Mouse (Mus musculus) limb, embryonic 15.5 days (tissue): ENCODE data around the gene Kcnj11. TPM values are rescaled to one million over a fixed set of nuclear protein-coding genes. Genes with fewer than 3 reads are reported as not detected.

ENCODE experiments used
- polyA plus RNA-seq: library from polyadenylated mRNA; unstranded; fragments of >200 nt; fragmentation: Nextera tagmentation; extraction: Ambion mirVana; gene quantifications from 2 replicates; pipeline ENCODE4 v1.2.1, GENCODE M21; 2015

Kcnj11 gene
- polyA plus RNA-seq, 1 experiment from 2014 or later, result 0.18 TPM

Other genes starting within 250 kb of the Kcnj11 start
- 79.4 and 97.8 TPM in 2 replicates for gene Kdelr1, start 228.0 kb downstream of the Kcnj11 start, polyA plus RNA-seq
- 0.48 and 0.68 TPM in 2 replicates for gene Grin2d, start 222.4 kb downstream of the Kcnj11 start, polyA plus RNA-seq
- gene Syngr4, start 204.1 kb downstream of the Kcnj11 start, polyA plus RNA-seq, result 0.49 and 0.86 TPM in 2 replicates
- gene Tmem143, start 203.8 kb downstream of the Kcnj11 start, polyA plus RNA-seq, result 4.4 and 5.5 TPM in 2 replicates
- 328 and 364 TPM in 2 replicates for gene Emp3, start 179.4 kb downstream of the Kcnj11 start, polyA plus RNA-seq
- 3.5 and 3.6 TPM in 2 replicates for gene Ccdc114, start 176.7 kb downstream of the Kcnj11 start, polyA plus RNA-seq
- gene Abcc6, start 70.5 kb downstream of the Kcnj11 start, polyA plus RNA-seq, result 0.29 and 0.35 TPM in 2 replicates
- gene Nomo1, start 67.1 kb downstream of the Kcnj11 start, polyA plus RNA-seq, result 32.4 and 35.3 TPM in 2 replicates
- 1.0 and 2.5 TPM in 2 replicates for gene Abcc8, start 79.3 kb upstream of the Kcnj11 start, polyA plus RNA-seq
- gene Ush1c, start 137.7 kb upstream of the Kcnj11 start, polyA plus RNA-seq, result 0.17 TPM in 2 replicates
- gene Otog, start 140.2 kb upstream of the Kcnj11 start, polyA plus RNA-seq, result 0.54 and 0.56 TPM in 2 replicates